Mouse (Mus musculus) spleen, adult 2 months (tissue): ENCODE data around the gene Ccdc34. TPM values are rescaled to one million over a fixed set of nuclear protein-coding genes. Genes with fewer than 3 reads are reported as not detected.

ENCODE experiments used
- DNase-seq, 2 experiments: peaks; one replicate each; pipeline versions ENCODE4 v3.0.0 to v3.0.0-alpha.2; 2012 to 2021; ENCODE audit warnings: low spot score in 2 of 2, low read depth in 1 of 2
- H3K27ac ChIP-seq: fragments of 200-500 bp; 2 replicates; pipeline ENCODE4 v1.5.1; 2012; ENCODE audit warnings: low read length, inconsistent platforms; ENCODE audit not compliant: insufficient read depth
- H3K27me3 ChIP-seq: fragments of 200-500 bp; 2 replicates; pipeline ENCODE4 v1.6.1; 2012; ENCODE audit warnings: mild to moderate bottlenecking, moderate library complexity, low read length, inconsistent platforms; ENCODE audit not compliant: control insufficient read depth, insufficient read depth
- H3K36me3 ChIP-seq: fragments of 200-500 bp; 2 replicates; pipeline ENCODE4 v1.6.1; 2012; ENCODE audit warnings: mild to moderate bottlenecking, low read length, inconsistent platforms; ENCODE audit not compliant: control insufficient read depth, insufficient read depth
- H3K4me1 ChIP-seq: fragments of 200-500 bp; 2 replicates; pipeline ENCODE4 v1.6.1; 2011; ENCODE audit warnings: inconsistent platforms; ENCODE audit not compliant: control insufficient read depth, insufficient read depth, insufficient read length
- H3K4me3 ChIP-seq: fragments of 200-500 bp; 2 replicates; pipeline ENCODE4 v1.5.1; 2011; ENCODE audit warnings: mild to moderate bottlenecking, inconsistent platforms; ENCODE audit not compliant: insufficient read depth, insufficient read length; ENCODE audit errors: extremely low read depth
- CTCF ChIP-seq: fragments of 200-500 bp; IDR thresholded peaks from 2 replicates; pipeline ENCODE4 v1.5.1; 2011; ENCODE audit warnings: mild to moderate bottlenecking, inconsistent platforms; ENCODE audit not compliant: insufficient read depth, insufficient read length, insufficient replicate concordance; ENCODE audit errors: extremely low read depth
- POLR2A ChIP-seq: fragments of 200-500 bp; IDR thresholded peaks from 2 replicates; pipeline ENCODE4 v1.6.1; 2011; ENCODE audit warnings: low read depth, low read length, inconsistent platforms
- WGBS: fragments of 180-500 bp; shearing (Covaris S2); methylation state at CpG from one replicate; pipeline ENCODE4 v1.1.7; 2018; 5-methylcytosine and 5-hydroxymethylcytosine counted together
- polyA plus RNA-seq: library from polyadenylated mRNA; depleted of rRNA; stranded (reverse); fragments of >200 nt; gene quantifications from 2 replicates; pipeline ENCODE4 v1.2.3, GENCODE M21; 2012

Gene Ccdc34
- polyA plus RNA-seq, 1 experiment, result 3.3 TPM

DNA sequence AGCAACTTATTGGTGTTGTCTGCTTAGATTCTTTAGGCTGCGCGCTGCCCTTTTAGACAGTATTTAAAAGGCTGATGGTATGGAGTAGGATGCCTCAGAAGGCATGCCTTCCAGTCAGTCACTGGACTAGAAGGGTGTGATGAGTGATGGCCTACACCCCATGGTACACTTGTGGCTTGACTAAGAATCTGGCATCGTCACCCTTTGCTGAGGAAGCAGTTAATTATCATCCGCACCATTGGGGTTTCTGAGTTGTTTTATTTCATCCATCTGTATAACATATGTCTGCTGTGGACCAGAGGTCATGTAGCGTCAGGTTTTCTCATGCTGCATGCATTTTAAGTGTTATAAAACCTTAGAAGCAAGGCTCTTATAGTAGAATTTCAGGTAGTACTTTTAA is 29.7 kb upstream of the Ccdc34 start:
- no peak overlapping the region for H3K4me3 ChIP-seq
- no peaks in the 10 kb centered on the region for H3K36me3 ChIP-seq
- no peak overlapping the region for H3K27ac ChIP-seq
- TF ChIP-seq CTCF (no peak), POLR2A (no peak)
- H3K4me1 ChIP-seq, result no peaks in the 10 kb centered on the region
- WGBS, result 91% methylated on average over 5 of the region's 5 CpGs
- no peak for DNase-seq
- no peaks in the 10 kb centered on the region for H3K27me3 ChIP-seq

DNA sequence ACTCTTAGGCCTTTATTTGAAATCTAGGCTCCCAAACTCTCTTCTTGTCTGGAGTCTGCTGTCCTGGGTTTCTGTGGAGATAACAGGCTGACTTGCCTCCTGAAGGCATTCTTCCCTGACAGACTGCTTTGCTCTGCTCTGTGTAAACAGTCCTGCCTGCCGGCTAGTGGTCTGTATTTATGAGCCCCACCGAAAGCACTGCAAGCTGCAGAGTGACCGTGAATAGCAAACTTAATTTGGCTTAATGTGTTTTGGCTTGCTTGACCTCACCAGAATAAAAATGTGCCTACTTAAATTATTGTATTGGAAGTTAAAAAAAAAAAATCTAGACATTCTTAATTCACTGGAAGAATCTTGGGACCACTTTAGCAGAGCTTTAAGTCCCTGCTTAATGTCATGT is 28.4 kb upstream of the Ccdc34 start:
- no peak for DNase-seq
- H3K27ac ChIP-seq, result no peak overlapping the region
- TF ChIP-seq CTCF, result no peak
- TF ChIP-seq POLR2A, result no peak
- no peaks in the 10 kb centered on the region for H3K27me3 ChIP-seq
- no peak overlapping the region for H3K4me3 ChIP-seq
- H3K36me3 ChIP-seq, result no peaks in the 10 kb centered on the region
- H3K4me1 ChIP-seq, result no peaks in the 10 kb centered on the region
- WGBS, result 90% methylated on average over 3 of the region's 3 CpGs

DNA sequence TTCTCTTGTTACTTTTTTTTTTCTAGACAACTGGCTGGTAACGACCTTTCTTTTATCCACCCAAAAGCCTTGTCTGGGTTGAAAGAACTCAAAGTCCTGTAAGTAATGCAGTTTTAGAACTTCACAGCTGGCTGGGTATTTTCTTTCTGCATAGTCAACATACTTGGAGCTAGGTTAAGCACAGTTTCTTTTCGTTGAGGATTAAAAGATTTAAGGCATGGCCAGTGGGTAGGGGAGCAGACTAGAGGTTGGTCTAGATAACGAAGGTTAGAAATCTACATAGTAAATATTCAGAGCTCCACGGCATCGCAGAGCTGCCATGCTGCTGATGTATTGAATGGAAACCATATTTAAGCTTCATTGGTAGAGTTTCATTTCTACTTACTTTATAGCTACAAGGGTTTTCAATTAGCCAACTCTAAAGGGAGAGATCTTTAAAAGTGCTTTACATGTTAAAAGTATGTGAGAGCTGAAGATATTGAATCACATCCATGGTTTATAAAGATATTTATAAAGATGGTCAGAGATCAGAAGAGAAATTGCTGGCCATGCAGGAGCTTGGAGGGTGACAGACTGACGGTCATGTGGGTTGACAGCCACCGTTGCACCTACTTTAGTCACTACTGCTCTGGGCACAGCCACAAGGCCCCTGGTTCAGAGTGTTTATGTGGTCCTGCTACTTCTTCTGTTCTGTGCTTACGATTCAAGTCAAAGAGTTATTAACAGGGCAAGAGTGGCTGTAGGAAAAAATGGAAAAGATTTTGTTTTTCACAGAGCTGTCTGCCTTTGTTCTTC is 27.7 kb upstream of the Ccdc34 start:
- no peaks in the 10 kb centered on the region for H3K36me3 ChIP-seq
- TF ChIP-seq CTCF (no peak), POLR2A (no peak)
- no peaks in the 10 kb centered on the region for H3K4me1 ChIP-seq
- no peak overlapping the region for H3K27ac ChIP-seq
- no peak for DNase-seq
- 88% methylated on average over 8 of the region's 8 CpGs for WGBS
- no peak overlapping the region for H3K4me3 ChIP-seq
- H3K27me3 ChIP-seq, result no peaks in the 10 kb centered on the region

DNA sequence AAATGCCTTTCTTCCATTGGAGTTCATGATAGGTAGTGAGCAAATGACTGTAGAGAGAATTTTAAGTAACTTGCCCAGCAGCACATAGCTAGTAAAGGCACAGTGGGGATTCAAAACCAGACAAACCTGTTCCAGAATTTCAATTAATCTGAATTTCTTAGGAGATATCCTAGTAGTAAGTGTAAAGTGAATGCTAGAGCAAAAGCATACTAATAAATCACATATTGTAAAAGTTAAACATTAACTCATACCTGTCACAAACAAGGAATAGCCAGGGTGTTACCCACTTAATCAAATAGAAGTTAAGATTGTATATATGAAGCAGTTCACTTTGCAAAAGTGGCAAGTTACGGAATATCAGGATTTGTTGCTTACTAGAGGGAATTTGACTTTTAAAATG is 25.9 kb upstream of the Ccdc34 start:
- H3K36me3 ChIP-seq, result no peaks in the 10 kb centered on the region
- DNase-seq, result no peak
- TF ChIP-seq POLR2A (no peak), CTCF (no peak)
- 94% methylated on average over 1 of the region's 1 CpGs for WGBS
- H3K4me3 ChIP-seq, result no peak overlapping the region
- no peak overlapping the region for H3K27ac ChIP-seq
- no peaks in the 10 kb centered on the region for H3K27me3 ChIP-seq
- no peaks in the 10 kb centered on the region for H3K4me1 ChIP-seq

DNA sequence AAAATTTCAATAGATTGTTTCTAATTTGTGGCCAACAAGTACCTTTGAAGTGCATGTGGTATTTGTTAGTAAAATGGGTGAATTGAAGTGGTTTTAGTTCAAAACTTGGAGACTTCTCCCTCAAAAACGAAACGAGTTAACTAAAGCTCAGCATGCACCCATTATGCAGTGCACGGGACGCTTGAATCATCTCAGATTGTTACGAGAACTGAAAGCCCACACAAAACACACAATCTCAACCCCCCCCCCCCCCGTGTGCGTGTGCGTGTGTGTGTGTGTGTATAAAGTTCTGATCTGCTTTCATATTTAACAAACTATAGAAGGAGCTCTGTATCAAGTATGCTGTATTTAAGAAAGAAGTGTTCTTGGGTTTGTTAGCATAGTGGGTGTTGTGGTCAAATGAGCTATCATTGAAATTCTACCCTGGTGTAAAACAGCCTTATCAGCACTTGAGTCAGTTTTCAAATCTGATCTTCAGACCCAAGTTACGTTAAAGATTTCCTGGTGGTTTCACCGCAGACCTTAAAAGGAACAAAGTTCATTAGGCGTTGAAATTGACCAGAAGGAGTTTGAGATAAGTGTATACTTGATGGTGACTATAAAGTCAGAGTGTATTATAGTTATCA is 25.1 kb upstream of the Ccdc34 start:
- no peaks in the 10 kb centered on the region for H3K36me3 ChIP-seq
- DNase-seq, result no peak
- TF ChIP-seq CTCF, result no peak
- TF ChIP-seq POLR2A, result no peak
- 67% methylated on average over 11 of the region's 11 CpGs for WGBS
- H3K27me3 ChIP-seq, result no peaks in the 10 kb centered on the region
- no peak overlapping the region for H3K27ac ChIP-seq
- H3K4me1 ChIP-seq, result no peaks in the 10 kb centered on the region
- H3K4me3 ChIP-seq, result no peak overlapping the region

DNA sequence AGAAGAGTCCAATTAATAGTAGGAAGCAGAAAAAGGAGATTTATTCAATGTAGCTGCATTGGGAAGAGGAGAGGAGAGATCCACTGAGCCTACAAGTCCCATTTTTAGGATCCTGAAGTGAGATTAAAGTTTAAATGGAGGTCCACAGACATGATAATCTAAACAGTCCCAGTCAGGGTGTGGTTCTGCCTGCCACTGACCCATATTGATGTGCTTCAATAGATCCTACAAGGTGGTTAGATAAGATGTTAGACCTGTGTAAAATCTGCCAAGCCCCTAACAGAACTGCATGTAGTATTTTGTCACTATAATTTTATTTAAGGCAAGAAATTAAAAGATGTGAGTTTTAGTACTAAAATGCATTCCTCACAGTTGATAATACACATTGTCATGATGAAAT is 24.2 kb upstream of the Ccdc34 start:
- no peak for DNase-seq
- no peak overlapping the region for H3K27ac ChIP-seq
- TF ChIP-seq CTCF (no peak), POLR2A (no peak)

DNA sequence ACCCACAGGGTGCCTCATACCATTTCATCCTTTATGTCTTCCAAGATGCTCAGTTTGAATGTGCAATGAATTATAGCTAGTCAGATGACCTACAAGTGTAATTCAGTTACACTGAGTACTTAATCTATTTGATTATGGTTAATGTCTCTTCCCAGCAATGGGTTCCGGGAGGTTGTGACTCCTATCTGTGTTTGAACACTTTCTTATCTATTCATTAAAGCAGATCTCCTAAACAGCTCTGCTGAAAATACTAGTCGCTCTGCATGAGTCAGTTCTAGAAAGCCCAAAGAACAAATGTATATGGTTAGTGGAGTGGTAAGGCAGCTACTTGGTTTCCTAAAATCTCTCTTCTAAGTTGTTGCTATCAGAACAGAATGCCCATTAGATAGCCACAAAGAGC is 22.6 kb upstream of the Ccdc34 start:
- Histone ChIP-seq H3K4me3 (no peak overlapping the region), H3K36me3 (no peaks in the 10 kb centered on the region), H3K27ac (no peak overlapping the region), H3K27me3 (no peaks in the 10 kb centered on the region), H3K4me1 (no peaks in the 10 kb centered on the region)
- 83% methylated on average over 2 of the region's 2 CpGs for WGBS
- DNase-seq, result no peak
- TF ChIP-seq POLR2A (no peak), CTCF (no peak)

More for the DNA sequence above, 24.2 kb upstream of the Ccdc34 start:
- Histone ChIP-seq H3K4me1 (no peaks in the 10 kb centered on the region), H3K4me3 (no peak overlapping the region), H3K27me3 (no peaks in the 10 kb centered on the region), H3K36me3 (no peaks in the 10 kb centered on the region)
